Mouse (Mus musculus) brain, embryonic 14.5 days (tissue): ENCODE measurements around the gene Nxn. TPM values are rescaled to one million over a fixed set of nuclear protein-coding genes. Genes with fewer than 3 reads are reported as not detected.

Source experiments
- DNase-seq: peaks from one replicate; pipeline ENCODE4 v3.0.0-alpha.2; 2011; ENCODE audit warnings: low read depth
- CTCF ChIP-seq: fragments of 200-500 bp; IDR thresholded peaks from 2 replicates; pipeline ENCODE4 v1.5.1; 2012; ENCODE audit warnings: inconsistent platforms, mild to moderate bottlenecking, moderate library complexity, borderline replicate concordance; ENCODE audit not compliant: insufficient read depth, insufficient read length; ENCODE audit errors: extremely low read depth
- POLR2A ChIP-seq: fragments of 200-500 bp; IDR thresholded peaks from 2 replicates; pipeline ENCODE4 v1.6.1; 2012; ENCODE audit warnings: mild to moderate bottlenecking, inconsistent platforms, borderline replicate concordance; ENCODE audit not compliant: poor library complexity, insufficient read depth, insufficient read length, severe bottlenecking; ENCODE audit errors: extremely low read depth
- polyA plus RNA-seq: library from polyadenylated mRNA; depleted of rRNA; stranded (reverse); fragments of >200 nt; gene quantifications from 2 replicates; pipeline ENCODE4 v1.2.3, GENCODE M21; 2012

Gene Nxn
- polyA plus RNA-seq, 1 experiment = 40.9 TPM

GRCm38 (mm10) chr11:76381201-76381885, 17.6 kb downstream of the Nxn start:
- DNase-seq = no peak
- TF ChIP-seq POLR2A (no peak), CTCF (no peak)

- no peak for TF ChIP-seq POLR2A
- TF ChIP-seq CTCF = no peak
- no peak for DNase-seq
These were observed 18.9 kb downstream of the Nxn start for GRCm38 (mm10) chr11:76379921-76380544.

GRCm38 (mm10) chr11:76376425-76376824, 22.5 kb downstream of the Nxn start:
- TF ChIP-seq CTCF (no peak), POLR2A (no peak)
- DNase-seq = no peak

- no peak for TF ChIP-seq CTCF
- no peak for TF ChIP-seq POLR2A
These were observed 24.3 kb downstream of the Nxn start for GRCm38 (mm10) chr11:76374491-76375185.

GRCm38 (mm10) chr11:76372534-76372933, 26.4 kb downstream of the Nxn start:
- TF ChIP-seq POLR2A (no peak), CTCF (no peak)
- no peak for DNase-seq

More at GRCm38 (mm10) chr11:76374491-76375185, 24.3 kb downstream of the Nxn start:
- peak; percentile 47 for DNase-seq

- no peak for DNase-seq
- TF ChIP-seq CTCF (no peak), POLR2A (no peak)
These were observed 26.8 kb downstream of the Nxn start for GRCm38 (mm10) chr11:76372120-76372519.

- DNase-seq = no peak
These were observed 28.4 kb downstream of the Nxn start for GRCm38 (mm10) chr11:76370491-76370890.

GRCm38 (mm10) chr11:76366720-76367119, 32.2 kb downstream of the Nxn start:
- no peak for TF ChIP-seq POLR2A
- no peak for TF ChIP-seq CTCF
- no peak for DNase-seq

More at GRCm38 (mm10) chr11:76370491-76370890, 28.4 kb downstream of the Nxn start:
- no peak for TF ChIP-seq CTCF
- TF ChIP-seq POLR2A = no peak

GRCm38 (mm10) chr11:76364038-76364437, 34.9 kb downstream of the Nxn start:
- TF ChIP-seq CTCF = no peak
- no peak for TF ChIP-seq POLR2A
- DNase-seq = no peak

GRCm38 (mm10) chr11:76363636-76364035, 35.3 kb downstream of the Nxn start:
- TF ChIP-seq CTCF = no peak
- no peak for TF ChIP-seq POLR2A
- DNase-seq = peak; percentile 64

GRCm38 (mm10) chr11:76363178-76363577, 35.8 kb downstream of the Nxn start:
- no peak for TF ChIP-seq CTCF
- TF ChIP-seq POLR2A = no peak
- peak; percentile 68 for DNase-seq
